Mouse (Mus musculus) ovary, adult 2 months (tissue): ENCODE measurements around the gene Grk4. TPM values are rescaled to one million over a fixed set of nuclear protein-coding genes. Genes with fewer than 3 reads are reported as not detected.

Experiments
- polyA plus RNA-seq: library from polyadenylated mRNA; depleted of rRNA; stranded (reverse); fragments of >200 nt; gene quantifications from 2 replicates; pipeline ENCODE4 v1.2.3, GENCODE M21; 2012; rRNA removed

Grk4 gene
- polyA plus RNA-seq, result 2.0 and 3.4 TPM in 2 replicates

GRCm38 (mm10) chr5:34659686-34660590 is at the start of gene Grk4, which contains the start of gene Nop14:
Gene Grk4, plus strand, starts transcription at chr5:34660379.
Gene Nop14, minus strand, starts transcription at chr5:34660148.

GRCm38 (mm10) chr5:34636481-34637287 is 23.5 kb upstream of the Grk4 start, which contains the start of gene Mfsd10:
Gene Mfsd10, minus strand, starts transcription at chr5:34637212.

DNA sequence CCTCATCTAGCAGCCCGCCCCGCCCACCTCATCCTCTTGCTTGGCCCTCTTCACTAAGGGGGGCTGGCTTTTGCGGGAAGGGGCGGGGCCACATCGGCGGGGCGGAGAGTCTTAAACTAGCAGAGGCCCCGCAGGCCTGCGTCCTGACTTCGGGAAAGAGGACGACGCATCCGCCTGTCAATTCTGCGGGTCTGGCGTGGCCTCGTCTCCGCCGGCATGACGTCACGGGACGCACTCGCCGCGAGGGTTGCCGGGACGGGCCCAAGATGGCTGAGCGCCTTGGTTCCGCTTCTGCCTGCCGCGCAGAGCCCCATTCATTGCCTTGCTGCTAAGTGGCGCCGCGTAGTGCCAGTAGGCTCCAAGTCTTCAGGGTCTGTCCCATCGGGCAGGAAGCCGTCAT is 101.3 kb downstream of the Grk4 start, which contains the start of gene Htt:
Gene Htt (plus strand): TSS at position 232 of the 400 bp plus-strand sequence.

Other genes with a start within 250 kb of the Grk4 start
- 37.5 and 65.6 TPM in 2 replicates for gene Tnip2, start 146.4 kb upstream of the Grk4 start, polyA plus RNA-seq
- gene Sh3bp2, start 134.5 kb upstream of the Grk4 start, polyA plus RNA-seq, result 17.6 and 20.9 TPM in 2 replicates
- gene Add1, start 86.7 kb upstream of the Grk4 start, polyA plus RNA-seq, result 195 and 216 TPM in 2 replicates
- 333 and 335 TPM in 2 replicates for gene Mfsd10, start 23.2 kb upstream of the Grk4 start, polyA plus RNA-seq
- gene Nop14, start 231 bp upstream of the Grk4 start, polyA plus RNA-seq, result 13.8 and 16.1 TPM in 2 replicates
- gene Htt, start 101.4 kb downstream of the Grk4 start, polyA plus RNA-seq, result 16.2 and 16.9 TPM in 2 replicates
- 7.4 and 8.9 TPM in 2 replicates for gene Msantd1, start 247.6 kb downstream of the Grk4 start, polyA plus RNA-seq